Mouse (Mus musculus) intestine, embryonic 16.5 days (tissue): Measurements from ENCODE around the gene Capn15. TPM values are rescaled to one million over a fixed set of nuclear protein-coding genes. Genes with fewer than 3 reads are reported as not detected.
A peak's percentile ranks its signal among the peaks of the same experiment; 100 is the strongest.

Experiments used
- ATAC-seq: fragments of 200-750 bp; cut with Nextera tagmentation; 2 replicates; pipeline ENCODE4 v1.8.0; 2017; ENCODE audit warnings: moderate TSS enrichment, moderate library complexity
- H3K27ac ChIP-seq: fragments of 300-500 bp; sonication (generic); 2 replicates; pipeline ENCODE4 v1.5.1; 2014; ENCODE audit warnings: mild to moderate bottlenecking, low read length
- H3K27me3 ChIP-seq: fragments of 300-500 bp; sonication (generic); replicated peaks from 2 replicates; pipeline ENCODE4 v1.6.1; 2014; ENCODE audit warnings: low read length, control low read depth, mixed read lengths; ENCODE audit not compliant: control insufficient read depth, insufficient read depth
- H3K36me3 ChIP-seq: fragments of 300-500 bp; sonication (generic); 2 replicates; pipeline ENCODE4 v1.6.1; 2014; ENCODE audit warnings: low read length, control low read depth; ENCODE audit not compliant: control insufficient read depth, insufficient read depth
- H3K4me1 ChIP-seq: fragments of 300-500 bp; sonication (generic); 2 replicates; pipeline ENCODE4 v1.6.1; 2014; ENCODE audit warnings: low read length, control low read depth, mixed read lengths; ENCODE audit not compliant: control insufficient read depth, insufficient read depth
- H3K4me2 ChIP-seq: fragments of 300-500 bp; sonication (generic); 2 replicates; pipeline ENCODE4 v1.6.1; 2014; ENCODE audit warnings: low read depth, low read length, control low read depth
- H3K4me3 ChIP-seq: fragments of 300-500 bp; sonication (generic); 2 replicates; pipeline ENCODE4 v1.5.1; 2014; ENCODE audit warnings: mild to moderate bottlenecking, low read length
- H3K9ac ChIP-seq: fragments of 300-500 bp; sonication (generic); 2 replicates; pipeline ENCODE4 v1.6.1; 2014; ENCODE audit warnings: low read depth, low read length
- H3K9me3 ChIP-seq: fragments of 300-500 bp; sonication (generic); 2 replicates; pipeline ENCODE4 v1.6.1; 2016; ENCODE audit warnings: low read length, control low read depth; ENCODE audit not compliant: control insufficient read depth
- WGBS: fragments of 180-500 bp; shearing (Covaris S2); extraction: QIAGEN DNeasy Blood & Tissue Kit; methylation state at CpG from one replicate; pipeline ENCODE4 v1.1.7; 2014; 5-methylcytosine and 5-hydroxymethylcytosine counted together
- polyA plus RNA-seq: library from polyadenylated mRNA; unstranded; fragments of >200 nt; fragmentation: Nextera tagmentation; extraction: Ambion mirVana; gene quantifications from 2 replicates; pipeline ENCODE4 v1.2.1, GENCODE M21; 2015

The Capn15 gene
- polyA plus RNA-seq, 1 experiment from 2014 or later: 22.3 TPM

GRCm38 (mm10) chr17:25944366-25945163 lies 41.0 kb downstream of the Capn15 start, which contains the start of the genes Pigq and Nhlrc4:
Pigq (minus strand) TSS chr17:25944936.
Nhlrc4 (minus strand) TSS chr17:25944961.
- H3K4me2 ChIP-seq: no peak within 1 kb of the TSS
- no peaks in the 10 kb centered on the region for H3K27me3 ChIP-seq
- no peaks in the 10 kb centered on the region for H3K36me3 ChIP-seq
- H3K4me3 ChIP-seq: no peak within 1 kb of the TSS
- no peaks in the 10 kb centered on the region for H3K9me3 ChIP-seq
- peaks cover 13% of the 10 kb centered on the region for H3K4me1 ChIP-seq
- no peak for ATAC-seq
- 45% methylated on average over 6 of the region's 6 CpGs for WGBS
- H3K27ac ChIP-seq: no peak within 1 kb of the TSS
- H3K9ac ChIP-seq: no peak within 1 kb of the TSS; the same call in 1 of the 2 replicates

GRCm38 (mm10) chr17:25943769-25944168 lies 41.8 kb downstream of the Capn15 start:
- Histone ChIP-seq H3K9ac (no peak overlapping the region), H3K27ac (no peak overlapping the region), H3K4me1 (peaks cover 13% of the 10 kb centered on the region), H3K9me3 (no peaks in the 10 kb centered on the region), H3K36me3 (no peaks in the 10 kb centered on the region), H3K4me2 (no peak overlapping the region), H3K4me3 (no peak overlapping the region), H3K27me3 (no peaks in the 10 kb centered on the region)
- ATAC-seq: no peak
- 66% methylated on average over 9 of the region's 9 CpGs for WGBS

GRCm38 (mm10) chr17:25943221-25943620 lies 42.4 kb downstream of the Capn15 start:
- Histone ChIP-seq H3K4me1 (peaks cover 13% of the 10 kb centered on the region), H3K9me3 (no peaks in the 10 kb centered on the region), H3K27me3 (no peaks in the 10 kb centered on the region), H3K36me3 (no peaks in the 10 kb centered on the region), H3K4me3 (no peak overlapping the region), H3K9ac (no peak overlapping the region), H3K27ac (no peak overlapping the region), H3K4me2 (no peak overlapping the region)
- no peak for ATAC-seq
- whole genome bisulfite sequencing: 82% methylated on average over 3 of the region's 3 CpGs

- Histone ChIP-seq H3K27me3 (no peaks in the 10 kb centered on the region), H3K9me3 (no peaks in the 10 kb centered on the region), H3K4me2 (no peak overlapping the region), H3K9ac (no peak overlapping the region), H3K4me3 (no peak overlapping the region), H3K36me3 (no peaks in the 10 kb centered on the region), H3K27ac (no peak overlapping the region), H3K4me1 (peaks cover 13% of the 10 kb centered on the region)
- WGBS: 91% methylated on average over 2 of the region's 2 CpGs
- peak; percentile 57 for ATAC-seq
Measured at GRCm38 (mm10) chr17:25942597-25943151, 42.9 kb downstream of the Capn15 start.

GRCm38 (mm10) chr17:25941511-25942241 lies 43.9 kb downstream of the Capn15 start:
- Histone ChIP-seq H3K27ac (peak overlapping the region; percentile 88), H3K4me3 (peak overlapping the region; percentile 94), H3K9me3 (no peaks in the 10 kb centered on the region), H3K4me2 (peak overlapping the region; percentile 60), H3K27me3 (no peaks in the 10 kb centered on the region), H3K36me3 (0 out of 2 replicates have a peak, but pooled peaks cover under 1% of the 10 kb centered on the region), H3K4me1 (peaks cover 13% of the 10 kb centered on the region), H3K9ac (peak overlapping the region; percentile 97)
- whole genome bisulfite sequencing: 3% methylated on average over 54 of the region's 54 CpGs
- ATAC-seq: peak; percentile 72

GRCm38 (mm10) chr17:25934526-25934925 lies 51.1 kb downstream of the Capn15 start:
- ATAC-seq: no peak
- H3K9ac ChIP-seq: no peak overlapping the region
- H3K4me1 ChIP-seq: no peaks in the 10 kb centered on the region
- H3K36me3 ChIP-seq: peaks cover 16% of the 10 kb centered on the region
- H3K9me3 ChIP-seq: no peaks in the 10 kb centered on the region
- no peak overlapping the region for H3K4me2 ChIP-seq
- 94% methylated on average over 1 of the region's 1 CpGs for WGBS
- no peak overlapping the region for H3K4me3 ChIP-seq
- H3K27me3 ChIP-seq: no peaks in the 10 kb centered on the region
- H3K27ac ChIP-seq: no peak overlapping the region

- Histone ChIP-seq H3K27ac (no peak overlapping the region), H3K27me3 (no peaks in the 10 kb centered on the region), H3K4me2 (no peak overlapping the region), H3K4me3 (no peak overlapping the region), H3K36me3 (peaks cover 13% of the 10 kb centered on the region), H3K9ac (no peak overlapping the region), H3K9me3 (no peaks in the 10 kb centered on the region), H3K4me1 (no peaks in the 10 kb centered on the region)
- no peak for ATAC-seq
- 75% methylated on average over 2 of the region's 2 CpGs for WGBS
Measured at GRCm38 (mm10) chr17:25925348-25925747, 60.2 kb downstream of the Capn15 start.

- peaks cover 15% of the 10 kb centered on the region for H3K4me1 ChIP-seq
- WGBS: 79% methylated on average over 5 of the region's 5 CpGs
- no peak for ATAC-seq
Measured at GRCm38 (mm10) chr17:25922120-25922519, 63.5 kb downstream of the Capn15 start.

More at GRCm38 (mm10) chr17:25922120-25922519, 63.5 kb downstream of the Capn15 start:
- H3K4me2 ChIP-seq: no peak overlapping the region
- no peak overlapping the region for H3K9ac ChIP-seq
- no peak overlapping the region for H3K4me3 ChIP-seq
- no peak overlapping the region for H3K27ac ChIP-seq
- no peaks in the 10 kb centered on the region for H3K36me3 ChIP-seq
- H3K27me3 ChIP-seq: no peaks in the 10 kb centered on the region
- H3K9me3 ChIP-seq: no peaks in the 10 kb centered on the region
